Mouse (Mus musculus) cortical plate, adult 2 months (tissue): ENCODE measurements around the gene Ttc7b.

Source experiments
- CTCF ChIP-seq: fragments of 200-500 bp; IDR thresholded peaks from 2 replicates; pipeline ENCODE4 v1.5.1; 2011; ENCODE audit warnings: mild to moderate bottlenecking, control low read depth, low read length; ENCODE audit not compliant: insufficient read depth; ENCODE audit errors: extremely low read depth
- POLR2A ChIP-seq: fragments of 200-500 bp; IDR thresholded peaks from 2 replicates; pipeline ENCODE4 v1.6.1; 2011; ENCODE audit warnings: mild to moderate bottlenecking, low read length, control low read depth; ENCODE audit not compliant: insufficient read depth; ENCODE audit errors: extremely low read depth

GRCm38 (mm10) chr12:100269967-100270662 is 250.5 kb downstream of the Ttc7b start:
- TF ChIP-seq POLR2A (peak; percentile 37; the same call in 1 of the 2 replicates), CTCF (no peak)
